Mouse (Mus musculus): Measurements from ENCODE around the gene Phf11c.

- no peak for TF ChIP-seq TBP (IDR thresholded peaks at IDR 0.05; ENCODE audit: low read depth, low read length)
- TF ChIP-seq POLR2A (IDR thresholded peaks at IDR 0.05; ENCODE audit: control insufficient read depth in 1 of 2, insufficient read depth in 1 of 2, low read depth in 1 of 2, low read length in 2 of 2, poor library complexity in 1 of 2) = no peak
- no peak for TF ChIP-seq MAX (IDR thresholded peaks at IDR 0.05; ENCODE audit: low read length)
- no peak for TF ChIP-seq GATA1 (IDR thresholded peaks at IDR 0.05; ENCODE audit: low read depth, low read length)
- TF ChIP-seq ZKSCAN1 (IDR thresholded peaks at IDR 0.05; ENCODE audit: low read depth, low read length) = no peak
- no peak for TF ChIP-seq CTCF (IDR thresholded peaks at IDR 0.05 in 2 of 3, conservative IDR thresholded peaks at IDR 0.05 in 1 of 3; ENCODE audit: control insufficient read depth in 1 of 3, insufficient read depth in 1 of 3, low read depth in 2 of 3, low read length in 3 of 3, poor library complexity in 1 of 3, severe bottlenecking in 1 of 3)
Measured at GRCm38 (mm10) chr14:59422912-59423663, 27.9 kb upstream of the Phf11c start.
